Comparison of ENCODE assay signal across 18 mouse cellular contexts in the genomic region with DNA sequence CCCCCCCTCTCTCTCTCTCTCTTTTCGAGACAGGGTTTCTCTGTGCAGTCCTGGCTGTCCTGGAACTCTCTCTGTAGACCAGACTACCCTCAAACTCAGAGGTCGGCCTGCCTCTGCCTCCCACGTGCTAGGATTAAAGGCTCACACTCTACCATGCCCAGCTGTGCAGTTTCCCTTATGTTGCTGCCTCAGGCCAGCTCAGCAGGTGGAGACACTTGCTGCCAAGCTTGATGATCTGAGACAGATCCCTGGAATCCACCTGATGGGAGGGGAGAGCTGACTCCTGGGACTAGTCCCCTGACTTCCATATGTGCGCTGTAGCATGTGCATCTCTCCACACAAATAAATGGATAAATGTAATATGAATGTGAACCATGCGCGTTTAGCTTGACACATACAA. TPM values are rescaled to one million over a fixed set of nuclear protein-coding genes. Genes with fewer than 3 reads are reported as not detected.
A peak's percentile ranks its signal among the peaks of the same experiment; 100 is the strongest.
DNase-seq lines count a peak whose midpoint lies in the region.
"Had no signal": no experiment of that assay in that cellular context is flagged by ENCODE, and none has a peak within 500 bp of the region (broad histone marks: within the 10 kb centered on the region; RNA-seq: fewer than 3 reads in every experiment).

No protein-coding gene starts in this region.

- DNase-seq in heart, adult 11 months: peak; percentile 70
- no peak for DNase-seq in heart, postnatal 36 days
- peak; percentile 36 for DNase-seq in retina, postnatal 1 day
- DNase-seq in retina, embryonic 14.5 days (ENCODE audit: low spot score): no peak
- DNase-seq: adrenal gland, adult 2 months; adrenal gland, adult 8-10 months; adrenal gland, postnatal 10 days; adrenal gland, postnatal 14 days; adrenal gland, postnatal 25 days; adrenal gland, postnatal 36 days; B cell, adult 2 months; cerebellum, adult 11 months; cerebellum, adult 11-12 months; cerebellum, adult 18-20 months had no signal

- intact Hi-C loops in heart, postnatal 36 days (cut with DNase I): no loop called here

RNA-seq across cellular contexts. Expression of gene Myo1h, which starts 14.2 kb away (rescaled TPM):
- total RNA-seq in heart, postnatal 36 days (2021): under 1 TPM in 1 of 2 experiments, not detected in 1; 0.14 TPM

RNA-seq across cellular contexts. Expression of gene Foxn4, which starts 29.6 kb away (rescaled TPM):
- not detected for total RNA-seq in heart, postnatal 36 days (2021)
- total RNA-seq: adrenal gland, adult 18-20 months; adrenal gland, adult 2 months; adrenal gland, adult 8-10 months; adrenal gland, postnatal 10 days; adrenal gland, postnatal 14 days; adrenal gland, postnatal 25 days; adrenal gland, postnatal 36 days; adrenal gland, postnatal 4 days; CH12.LX; MEL had no signal

Comparison
In these comparisons a context has a peak if more than half of its experiments do, and no peak if none do; other contexts are left out.
1. DNase-seq: peak in heart, adult 11 months (single experiment) and retina, postnatal 1 day (single experiment); none in heart, postnatal 36 days (0 of 2) and retina, embryonic 14.5 days (single experiment).